Mouse (Mus musculus) kidney, adult 2 months (tissue): ENCODE data around the gene Ackr1.

Source experiments
- CTCF ChIP-seq: fragments of 200-500 bp; conservative IDR thresholded peaks from 2 replicates; pipeline ENCODE4 v1.5.1; 2011; ENCODE audit warnings: low read depth, mild to moderate bottlenecking, control low read depth, low read length, moderate library complexity, mixed read lengths; ENCODE audit not compliant: insufficient read depth, insufficient read length
- POLR2A ChIP-seq: fragments of 200-500 bp; IDR thresholded peaks from one replicate; pipeline ENCODE4 v1.6.1; 2011; ENCODE audit warnings: low read depth, low read length, control low read depth

- TF ChIP-seq CTCF (no peak), POLR2A (no peak)
These were observed 34.0 kb upstream of the Ackr1 start, which contains the start of gene Cadm3 for GRCm38 (mm10) chr1:173367356-173368046.
